Mouse (Mus musculus): ENCODE measurements around the gene Mios.

The Mios gene

GRCm38 (mm10) chr6:8209047-8209865, at the start of gene Mios:
Gene Mios, plus strand, starts transcription at chr6:8209222.
- peak; percentile 88 to 89 for DNase-seq

DNA sequence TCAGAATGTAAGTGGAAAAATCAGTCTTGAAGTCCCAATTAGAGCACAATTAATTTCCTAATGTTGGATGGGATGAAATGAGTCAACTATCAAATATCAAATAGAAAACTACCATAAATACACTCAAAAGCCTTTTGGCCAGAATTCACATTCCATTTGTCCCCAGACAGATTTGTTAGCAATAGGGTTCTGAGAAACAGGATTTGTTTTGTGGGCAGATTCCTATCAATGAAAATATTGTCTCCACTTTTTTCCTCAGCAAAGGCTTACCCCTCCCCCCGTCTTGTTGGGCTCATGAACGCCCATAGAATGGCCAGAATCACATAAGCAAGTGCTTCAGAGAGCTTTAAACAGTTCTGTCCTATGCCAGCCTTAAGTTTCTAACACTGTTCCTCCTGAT, 49.0 kb upstream of the Mios start:
- DNase-seq: no peak

DNA sequence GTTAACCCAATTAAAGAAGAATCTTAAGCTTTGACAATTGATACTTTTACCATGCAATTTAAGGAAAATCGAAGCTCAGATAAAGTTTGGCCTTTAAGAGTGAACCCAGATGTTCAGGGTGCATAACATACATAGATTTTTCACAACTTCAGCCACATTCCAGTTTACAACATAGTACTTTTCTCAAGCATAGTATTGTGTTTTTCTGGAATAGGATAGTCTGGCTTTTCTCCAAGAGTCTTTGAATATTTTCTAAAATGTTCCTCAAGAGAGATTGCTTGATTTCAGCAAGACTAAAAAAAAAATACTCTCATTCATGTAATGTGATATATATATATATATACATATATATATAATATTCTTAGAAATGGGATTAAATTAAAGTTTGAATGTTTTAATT, 44.3 kb upstream of the Mios start:
- DNase-seq: no peak

DNA sequence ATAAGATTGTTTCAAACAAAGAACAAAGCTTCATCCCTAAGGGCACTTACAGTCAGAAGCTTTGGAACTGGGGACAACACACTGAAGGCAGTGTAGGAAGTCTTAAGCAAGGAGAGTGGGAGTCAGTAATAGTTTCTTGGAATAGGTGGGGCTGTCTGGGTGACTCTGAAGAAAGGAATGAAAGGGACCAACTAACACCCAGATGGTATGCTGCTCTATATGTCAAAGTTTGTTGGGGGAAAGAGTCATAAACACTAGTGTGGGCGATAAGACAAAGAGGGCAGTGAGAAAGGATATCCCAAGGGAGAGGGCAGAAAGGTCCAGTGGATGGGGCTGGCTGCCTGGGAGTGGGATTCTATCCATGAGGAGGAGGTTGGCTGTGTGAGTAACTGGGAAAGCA, 36.9 kb upstream of the Mios start:
- DNase-seq: no peak

DNA sequence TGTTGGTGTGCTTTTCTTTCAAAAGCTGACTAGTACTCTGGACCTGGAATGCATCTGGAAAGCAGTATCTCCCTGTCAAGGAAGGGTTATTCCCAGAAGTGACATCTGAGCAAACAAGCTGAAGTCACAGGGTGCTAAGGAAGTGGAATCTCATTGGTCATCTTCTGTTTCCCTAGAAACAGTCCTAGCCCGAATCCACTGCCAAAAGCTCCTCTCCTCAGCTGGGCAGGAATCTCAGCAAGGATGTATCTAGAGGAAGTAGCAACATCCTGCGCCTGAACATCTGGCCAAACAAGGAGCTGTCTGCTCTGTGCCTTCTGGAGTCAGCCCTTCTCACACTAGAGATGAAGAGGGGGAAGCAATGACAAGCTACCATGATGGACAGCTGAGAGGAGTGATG, 35.0 kb upstream of the Mios start:
- no peak for DNase-seq

- DNase-seq: no peak
These were observed 33.7 kb upstream of the Mios start for GRCm38 (mm10) chr6:8175346-8175745.

GRCm38 (mm10) chr6:8176116-8176515, 32.9 kb upstream of the Mios start:
- no peak for DNase-seq

DNA sequence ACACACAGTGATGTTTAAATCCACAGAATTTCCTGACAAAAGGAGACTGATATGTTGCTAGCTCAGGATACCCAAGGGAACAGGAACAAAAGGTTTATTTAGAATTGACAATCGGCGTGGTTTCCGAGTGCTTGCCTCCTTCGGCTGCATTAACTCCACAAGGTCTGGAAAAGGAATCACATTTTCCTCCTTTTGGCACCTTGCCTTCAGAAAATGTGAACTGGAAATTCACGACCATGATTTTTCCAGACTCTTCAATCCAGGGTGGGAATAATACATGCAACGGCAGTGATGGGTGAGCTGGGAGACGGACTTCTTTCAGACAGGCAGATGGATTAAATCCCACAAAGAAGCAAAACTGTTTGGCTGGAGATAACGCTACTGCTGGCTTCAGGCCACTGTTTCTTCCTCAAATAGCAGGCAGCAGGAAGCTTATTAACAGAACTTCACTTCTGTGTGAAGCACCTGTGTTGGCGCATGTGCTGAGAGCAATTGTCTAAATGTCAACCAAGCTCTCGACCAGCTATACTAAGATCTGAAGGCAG, 30.6 kb upstream of the Mios start:
- DNase-seq: no peak

- DNase-seq: no peak
These were observed 20.3 kb upstream of the Mios start for GRCm38 (mm10) chr6:8188599-8189233.

DNA sequence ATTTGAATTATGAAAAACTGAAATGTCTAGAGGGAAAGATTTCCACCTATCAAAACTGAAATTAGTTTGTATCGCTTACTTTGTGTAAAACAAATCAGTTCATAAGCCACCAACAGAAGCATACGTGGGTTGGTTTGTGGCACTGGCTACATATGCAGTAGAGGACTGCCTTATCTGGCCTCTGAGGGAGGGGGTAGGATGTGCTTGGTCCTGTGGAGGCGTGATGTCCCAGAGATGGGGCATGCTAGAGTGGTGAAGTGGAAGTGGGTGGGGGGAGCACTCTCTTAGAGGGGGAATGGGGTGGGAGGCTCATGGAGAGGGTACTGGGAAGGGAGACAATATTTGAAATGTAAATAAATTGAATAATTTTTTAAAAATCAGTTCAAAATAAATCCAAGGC, 19.1 kb upstream of the Mios start:
- DNase-seq: no peak

DNA sequence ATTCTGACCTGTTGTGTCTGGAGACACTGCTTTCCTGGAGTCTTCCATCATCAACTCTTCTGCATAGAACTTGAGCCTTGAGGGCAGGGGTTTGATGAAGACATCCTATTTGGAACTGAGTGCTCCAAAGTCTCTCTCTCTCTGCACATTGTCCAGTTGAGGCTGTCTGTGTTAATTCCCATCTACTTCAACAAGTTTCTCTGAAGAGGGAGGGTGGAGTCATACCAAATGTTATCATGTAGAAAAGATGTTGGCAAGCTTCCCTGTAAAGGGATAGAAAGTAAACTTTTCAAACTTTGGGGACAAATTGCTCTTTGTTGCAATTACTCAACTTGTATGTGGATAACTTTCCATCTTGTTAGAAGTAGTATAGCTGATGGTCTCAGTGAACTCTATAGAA, 16.5 kb upstream of the Mios start, which contains the start of gene Col28a1:
Col28a1 (minus strand) TSS at position 101 of the 400 bp plus-strand sequence.
- no peak for DNase-seq

DNA sequence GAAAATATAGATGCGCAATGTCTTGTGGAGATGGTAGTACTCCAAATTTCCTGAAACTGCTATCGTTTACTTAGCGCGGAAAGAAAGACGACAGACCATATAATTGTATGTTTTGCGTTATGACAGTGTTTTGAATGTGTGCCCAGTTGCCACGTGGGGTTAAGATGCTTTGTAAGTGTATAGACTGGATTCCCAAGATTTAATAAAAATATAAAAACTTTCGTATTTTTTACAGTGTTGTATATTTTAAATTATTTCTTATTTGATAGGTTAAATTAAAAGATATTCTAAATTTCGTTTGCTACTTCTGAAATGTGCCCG, 804 bp downstream of the Mios start:
- DNase-seq: no peak

DNA sequence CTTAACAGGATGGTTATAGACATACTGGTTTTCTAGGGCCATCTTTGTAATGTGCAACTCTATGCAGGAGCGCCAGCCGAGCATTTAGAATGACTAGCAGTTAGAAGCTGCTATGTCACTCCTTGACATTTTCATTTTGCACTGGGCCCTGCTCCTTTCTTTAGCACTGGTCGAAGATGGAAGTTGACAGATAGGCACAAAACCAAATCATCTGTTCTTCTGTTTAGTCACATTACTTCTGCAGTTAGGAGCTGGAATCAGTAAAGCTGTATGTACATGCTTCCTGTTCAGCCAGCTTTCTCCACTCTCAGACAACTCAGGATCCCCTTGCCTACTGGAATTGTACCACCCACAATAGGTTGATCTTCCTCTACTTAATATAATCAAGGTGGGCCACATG, 1.6 kb downstream of the Mios start:
- no peak for DNase-seq

GRCm38 (mm10) chr6:8227035-8227434, 18.0 kb downstream of the Mios start:
- DNase-seq: no peak

GRCm38 (mm10) chr6:8228596-8228995, 19.6 kb downstream of the Mios start:
- no peak for DNase-seq

DNA sequence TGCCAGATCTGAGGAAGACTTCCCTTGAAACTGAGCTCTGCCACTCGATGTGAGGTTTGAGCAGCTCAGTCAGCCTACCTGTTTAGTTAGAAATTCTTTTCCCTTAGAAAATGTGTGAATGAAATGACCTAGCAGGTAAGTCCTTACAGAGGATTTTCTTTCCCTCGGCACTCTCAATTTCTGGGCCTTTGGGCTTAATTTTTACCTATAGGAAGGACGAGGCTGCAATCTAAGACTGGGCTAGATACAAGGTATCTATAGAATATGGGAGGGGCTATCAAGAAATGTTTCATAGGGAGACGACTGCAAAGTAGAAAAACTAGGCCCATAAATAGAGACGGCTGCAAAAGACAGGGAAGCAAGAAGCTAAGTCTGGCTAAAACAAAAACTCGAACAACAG, 49.3 kb downstream of the Mios start:
- no peak for DNase-seq

- peak; percentile 95 for DNase-seq
These were observed 50.1 kb downstream of the Mios start, which contains the start of the genes Rpa3, Umad1 and Gm45062 for GRCm38 (mm10) chr6:8259004-8259666. Gene Rpa3, minus strand, starts transcription at chr6:8259173. Gene Umad1, plus strand, starts transcription at chr6:8259288. Gene Gm45062, plus strand, starts transcription at chr6:8259450.

GRCm38 (mm10) chr6:8259667-8260044, 50.6 kb downstream of the Mios start:
- no peak for DNase-seq

- DNase-seq: no peak
These were observed 62.0 kb downstream of the Mios start for GRCm38 (mm10) chr6:8271047-8271446.

GRCm38 (mm10) chr6:8274387-8275054, 65.5 kb downstream of the Mios start:
- peak; percentile 70 to 76 for DNase-seq

DNA sequence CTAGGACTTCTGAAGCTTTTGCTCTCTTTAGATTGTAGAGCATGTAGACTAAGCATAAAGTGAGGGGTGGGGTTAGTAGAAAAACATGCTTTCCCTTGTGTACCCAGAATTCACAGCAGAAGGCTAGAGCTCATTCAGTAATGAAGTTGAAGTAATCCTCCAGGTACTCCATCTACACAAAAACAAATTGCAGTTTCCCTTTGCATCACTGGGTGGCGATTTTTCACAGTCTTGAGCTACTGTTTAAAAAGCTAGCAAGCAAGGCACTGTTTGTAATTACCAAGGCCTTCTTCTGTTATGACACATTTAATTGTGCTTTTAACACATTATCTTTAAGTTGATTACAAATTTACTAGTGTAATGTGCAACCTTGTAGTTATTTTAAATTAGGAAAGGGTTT, 66.1 kb downstream of the Mios start:
- peak; percentile 69 to 79 for DNase-seq

GRCm38 (mm10) chr6:8276431-8276830, 67.4 kb downstream of the Mios start:
- DNase-seq: no peak

DNA sequence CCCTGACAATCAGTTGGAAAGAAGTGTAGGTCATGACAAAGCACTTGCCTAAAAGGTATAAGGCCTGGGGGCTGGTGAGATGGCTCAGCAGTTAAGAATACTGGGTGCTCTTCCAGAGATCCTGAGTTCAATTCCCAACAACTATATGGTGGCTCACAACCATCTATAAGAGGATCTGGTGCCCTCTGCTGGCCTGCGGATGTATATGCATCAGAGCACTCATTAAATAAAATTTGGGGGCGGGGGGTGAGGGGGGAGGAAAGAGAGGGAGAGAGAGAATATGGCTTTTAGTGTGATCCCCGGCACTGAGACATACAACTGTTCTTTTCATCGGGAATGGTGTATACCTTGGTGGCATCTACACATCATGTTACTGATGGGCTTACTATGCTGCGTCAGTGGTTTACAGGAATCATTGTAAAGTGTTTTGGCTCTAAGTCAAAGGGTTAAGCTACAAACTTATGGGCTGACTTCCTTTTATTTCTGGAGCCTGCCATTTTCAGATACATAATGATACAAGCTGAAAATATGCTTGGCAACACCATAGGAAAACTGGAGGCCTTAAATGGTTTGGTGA, 69.5 kb downstream of the Mios start:
- DNase-seq: peak; percentile 64
